Mouse (Mus musculus) liver, embryonic 12.5 days (tissue): ENCODE data around the gene Itgb1. TPM values are rescaled to one million over a fixed set of nuclear protein-coding genes. Genes with fewer than 3 reads are reported as not detected.

Experiments
- ATAC-seq: fragments of 200-750 bp; cut with Nextera tagmentation; 2 replicates; pipeline ENCODE4 v1.8.0; 2017; ENCODE audit warnings: moderate number of reproducible peaks, mild to moderate bottlenecking, moderate library complexity
- H3K27ac ChIP-seq: fragments of 300-500 bp; sonication (generic); 2 replicates; pipeline ENCODE4 v1.5.1; 2016; ENCODE audit warnings: mild to moderate bottlenecking
- H3K27me3 ChIP-seq: fragments of 300-500 bp; sonication (generic); replicated peaks from 2 replicates; pipeline ENCODE4 v1.6.1; 2016; ENCODE audit warnings: mild to moderate bottlenecking, moderate library complexity
- H3K36me3 ChIP-seq: fragments of 300-500 bp; sonication (generic); 2 replicates; pipeline ENCODE4 v1.6.1; 2016; ENCODE audit warnings: mild to moderate bottlenecking, moderate library complexity
- H3K4me1 ChIP-seq: fragments of 300-500 bp; sonication (generic); 2 replicates; pipeline ENCODE4 v1.6.1; 2016
- H3K4me2 ChIP-seq: fragments of 300-500 bp; sonication (generic); 2 replicates; pipeline ENCODE4 v1.6.1; 2016; ENCODE audit warnings: mild to moderate bottlenecking, moderate library complexity
- H3K4me3 ChIP-seq: fragments of 300-500 bp; sonication (generic); 2 replicates; pipeline ENCODE4 v1.5.1; 2016; ENCODE audit warnings: mild to moderate bottlenecking, moderate library complexity
- H3K9ac ChIP-seq: fragments of 300-500 bp; sonication (generic); 2 replicates; pipeline ENCODE4 v1.6.1; 2016; ENCODE audit warnings: mild to moderate bottlenecking, moderate library complexity
- H3K9me3 ChIP-seq: fragments of 300-500 bp; sonication (generic); replicated peaks from 2 replicates; pipeline ENCODE4 v1.6.1; 2016; ENCODE audit warnings: mild to moderate bottlenecking, moderate library complexity
- WGBS: fragments of 180-500 bp; shearing (Covaris S2); methylation state at CpG from one replicate; pipeline ENCODE4 v1.1.7; 2016; ENCODE audit not compliant: insufficient replicate concordance; 5-methylcytosine and 5-hydroxymethylcytosine counted together
- polyA plus RNA-seq: library from polyadenylated mRNA; unstranded; fragments of >200 nt; fragmentation: Nextera tagmentation; extraction: Ambion mirVana; gene quantifications from 2 replicates; pipeline ENCODE4 v1.2.1, GENCODE M21; 2016

Gene Itgb1
- polyA plus RNA-seq = 129 and 130 TPM in 2 replicates

DNA sequence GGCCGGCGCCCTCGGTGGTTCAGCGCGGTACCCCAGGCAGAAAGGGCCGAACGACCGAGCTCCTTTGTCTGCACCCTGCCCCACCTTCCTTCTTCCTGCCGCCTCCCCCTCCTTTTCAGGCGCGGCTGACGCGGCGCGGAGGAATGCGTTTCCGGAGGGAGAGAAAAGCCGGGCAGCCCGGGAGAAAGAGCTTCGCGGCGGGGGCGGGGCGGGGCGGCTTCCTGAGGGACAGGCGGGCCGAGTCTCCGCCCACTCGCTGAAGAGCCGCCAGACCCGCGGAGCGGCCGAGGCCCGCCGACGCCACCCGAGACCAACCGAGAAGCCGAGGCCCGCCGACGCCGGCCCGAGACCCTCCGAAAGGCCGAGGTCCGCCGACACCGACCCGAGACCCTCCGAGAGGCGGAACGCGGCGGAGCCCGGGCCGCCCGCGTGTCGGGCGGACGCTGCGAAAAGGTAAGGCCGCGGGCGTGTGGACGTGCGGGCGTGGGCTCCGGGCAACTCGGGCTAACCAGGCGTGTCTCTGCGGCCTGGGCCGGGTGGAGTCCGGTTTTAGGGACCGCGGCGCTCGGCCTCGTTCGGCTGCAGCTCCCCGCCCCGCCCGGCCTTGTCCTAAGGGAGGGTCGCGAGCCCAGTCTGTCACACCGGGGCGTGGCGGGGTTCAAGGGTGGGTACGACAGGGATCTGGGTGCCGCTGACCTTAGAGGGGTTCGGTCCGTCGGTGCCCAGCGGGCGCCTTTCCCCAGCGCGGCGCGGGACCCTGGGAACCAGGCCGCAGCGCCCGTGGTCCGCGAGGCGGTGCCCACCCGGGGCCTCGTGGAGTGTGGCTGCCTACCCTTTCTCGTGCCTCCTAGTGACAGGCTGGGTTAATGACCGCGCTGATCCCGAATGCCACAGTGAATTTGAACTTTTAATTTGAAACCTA is at the start of gene Itgb1:
Gene Itgb1 (plus strand): TSS at position 148 of the 922 bp plus-strand sequence.
- peak; percentile 86 for ATAC-seq
- H3K27ac ChIP-seq = peak within 1 kb of the TSS; percentile 97
- under 1% methylated on average over 96 of the region's 113 CpGs for WGBS
- peak within 1 kb of the TSS; percentile 95 for H3K9ac ChIP-seq
- H3K27me3 ChIP-seq = no peaks in the 10 kb centered on the region
- no peaks in the 10 kb centered on the region for H3K9me3 ChIP-seq
- H3K36me3 ChIP-seq = no peaks in the 10 kb centered on the region
- peaks cover 56% of the 10 kb centered on the region for H3K4me1 ChIP-seq
- peak within 1 kb of the TSS; percentile 86 for H3K4me2 ChIP-seq
- H3K4me3 ChIP-seq = peak within 1 kb of the TSS; percentile 85

GRCm38 (mm10) chr8:128643104-128643503 is 42.4 kb upstream of the Itgb1 start:
- WGBS = 47% methylated on average over 1 of the region's 1 CpGs
- H3K9me3 ChIP-seq = no peaks in the 10 kb centered on the region
- no peaks in the 10 kb centered on the region for H3K36me3 ChIP-seq
- H3K4me1 ChIP-seq = no peaks in the 10 kb centered on the region
- no peak overlapping the region for H3K4me3 ChIP-seq
- H3K4me2 ChIP-seq = no peak overlapping the region
- ATAC-seq = no peak
- H3K27me3 ChIP-seq = no peaks in the 10 kb centered on the region
- H3K9ac ChIP-seq = no peak overlapping the region
- no peak overlapping the region for H3K27ac ChIP-seq

GRCm38 (mm10) chr8:128645452-128645851 is 40.0 kb upstream of the Itgb1 start:
- Histone ChIP-seq H3K9ac (no peak overlapping the region), H3K27ac (no peak overlapping the region)
- ATAC-seq = no peak

DNA sequence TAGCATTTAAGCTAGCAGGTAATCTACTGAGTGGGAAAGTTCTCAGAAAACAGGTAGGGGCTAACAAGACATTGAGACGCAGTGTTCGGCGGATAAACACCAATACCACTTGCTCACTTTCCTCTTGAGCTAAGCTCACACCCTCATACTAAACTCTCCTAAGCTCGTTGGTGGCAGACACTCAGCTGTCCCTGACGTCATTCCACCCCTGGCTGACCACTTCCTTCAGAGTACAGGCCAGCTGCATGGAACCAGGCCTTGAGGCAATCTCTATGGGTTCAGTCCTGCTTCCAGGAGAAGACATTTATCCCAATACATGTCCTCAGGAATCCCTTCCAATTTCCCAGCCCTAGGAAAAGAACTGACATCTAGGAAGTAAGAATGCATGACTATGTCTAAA is 39.0 kb upstream of the Itgb1 start:
- Histone ChIP-seq H3K27ac (no peak overlapping the region), H3K9ac (no peak overlapping the region), H3K4me1 (no peaks in the 10 kb centered on the region), H3K27me3 (no peaks in the 10 kb centered on the region), H3K9me3 (no peaks in the 10 kb centered on the region), H3K4me2 (no peak overlapping the region), H3K36me3 (no peaks in the 10 kb centered on the region), H3K4me3 (no peak overlapping the region)
- no peak for ATAC-seq
- 65% methylated on average over 5 of the region's 5 CpGs for WGBS

More at GRCm38 (mm10) chr8:128645452-128645851, 40.0 kb upstream of the Itgb1 start:
- Histone ChIP-seq H3K9me3 (no peaks in the 10 kb centered on the region), H3K4me2 (no peak overlapping the region), H3K4me1 (no peaks in the 10 kb centered on the region), H3K4me3 (no peak overlapping the region), H3K27me3 (no peaks in the 10 kb centered on the region), H3K36me3 (no peaks in the 10 kb centered on the region)

- Histone ChIP-seq H3K27me3 (no peaks in the 10 kb centered on the region), H3K27ac (no peak overlapping the region), H3K4me1 (no peaks in the 10 kb centered on the region), H3K9me3 (no peaks in the 10 kb centered on the region), H3K36me3 (no peaks in the 10 kb centered on the region), H3K4me2 (no peak overlapping the region), H3K9ac (no peak overlapping the region), H3K4me3 (no peak overlapping the region)
- ATAC-seq = no peak
Measured at GRCm38 (mm10) chr8:128648071-128648470, 37.4 kb upstream of the Itgb1 start.

- no peak overlapping the region for H3K4me2 ChIP-seq
- 60% methylated on average over 2 of the region's 2 CpGs for WGBS
- no peaks in the 10 kb centered on the region for H3K36me3 ChIP-seq
- no peak for ATAC-seq
- H3K4me3 ChIP-seq = no peak overlapping the region
- H3K9me3 ChIP-seq = no peaks in the 10 kb centered on the region
- H3K27me3 ChIP-seq = no peaks in the 10 kb centered on the region
- peaks cover 20% of the 10 kb centered on the region for H3K4me1 ChIP-seq
- H3K27ac ChIP-seq = no peak overlapping the region
- H3K9ac ChIP-seq = no peak overlapping the region
Measured at GRCm38 (mm10) chr8:128650331-128650855, 35.1 kb upstream of the Itgb1 start.

GRCm38 (mm10) chr8:128652399-128653109 is 32.9 kb upstream of the Itgb1 start:
- ATAC-seq = no peak
- Histone ChIP-seq H3K36me3 (no peaks in the 10 kb centered on the region), H3K9ac (no peak overlapping the region), H3K4me3 (no peak overlapping the region), H3K27me3 (no peaks in the 10 kb centered on the region), H3K4me1 (peaks cover 26% of the 10 kb centered on the region), H3K4me2 (no peak overlapping the region), H3K27ac (no peak overlapping the region), H3K9me3 (no peaks in the 10 kb centered on the region)
- 36% methylated on average over 6 of the region's 6 CpGs for WGBS

GRCm38 (mm10) chr8:128653642-128654364 is 31.7 kb upstream of the Itgb1 start:
- H3K27me3 ChIP-seq = no peaks in the 10 kb centered on the region
- peaks cover 26% of the 10 kb centered on the region for H3K4me1 ChIP-seq
- no peaks in the 10 kb centered on the region for H3K36me3 ChIP-seq
- peak overlapping the region; percentile 69 for H3K4me2 ChIP-seq
- WGBS = 29% methylated on average over 5 of the region's 5 CpGs
- H3K4me3 ChIP-seq = peak overlapping the region; percentile 31; the same call in 1 of the 2 replicates
- no peak for ATAC-seq
- H3K9me3 ChIP-seq = no peaks in the 10 kb centered on the region
- H3K27ac ChIP-seq = peak overlapping the region; percentile 76
- peak overlapping the region; percentile 45; the same call in 1 of the 2 replicates for H3K9ac ChIP-seq

DNA sequence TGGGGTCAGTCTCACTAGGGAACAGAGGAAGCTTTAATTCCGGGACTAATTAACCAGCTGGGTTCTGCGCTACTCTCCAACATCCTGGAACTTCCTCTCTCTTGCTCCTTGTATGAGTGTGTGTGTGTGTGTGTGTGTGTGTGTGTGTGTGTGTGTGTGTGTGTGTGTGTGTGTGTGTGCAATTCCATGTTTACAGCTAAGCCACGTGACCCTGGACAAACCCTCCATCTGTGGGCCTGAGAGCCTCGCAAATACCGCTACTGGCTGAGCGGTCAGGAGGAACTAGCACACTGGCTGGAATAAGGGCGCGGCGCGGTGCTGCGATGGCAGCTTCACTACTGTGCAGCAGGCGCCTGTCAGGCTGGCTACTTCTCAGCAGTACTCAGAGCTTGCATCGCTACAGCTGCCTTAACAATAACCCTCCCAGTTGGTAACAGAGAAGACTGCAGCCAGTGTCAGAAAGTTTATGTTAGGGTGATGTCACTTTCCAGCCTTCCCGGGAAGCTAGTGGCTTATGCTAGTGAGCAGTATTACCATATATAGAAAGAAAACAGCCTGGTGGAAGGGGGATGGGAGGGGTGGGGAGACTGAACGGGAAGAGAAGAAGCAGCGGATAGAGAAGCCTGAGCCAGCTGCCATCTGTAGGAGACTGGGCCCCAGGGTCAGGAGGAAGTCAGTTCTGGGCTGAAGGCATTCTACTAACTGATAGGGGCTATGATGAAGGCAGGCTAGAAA is 30.9 kb upstream of the Itgb1 start:
- Histone ChIP-seq H3K4me3 (peak overlapping the region; percentile 31), H3K4me1 (peaks cover 26% of the 10 kb centered on the region), H3K9ac (peak overlapping the region; percentile 45), H3K9me3 (no peaks in the 10 kb centered on the region), H3K27me3 (no peaks in the 10 kb centered on the region), H3K36me3 (no peaks in the 10 kb centered on the region), H3K27ac (peak overlapping the region; percentile 76), H3K4me2 (peak overlapping the region; percentile 69)
- peak; percentile 88 for ATAC-seq
- 6% methylated on average over 15 of the region's 16 CpGs for WGBS

GRCm38 (mm10) chr8:128662144-128662543 is 23.3 kb upstream of the Itgb1 start:
- no peak overlapping the region for H3K9ac ChIP-seq
- no peak overlapping the region for H3K4me2 ChIP-seq
- no peaks in the 10 kb centered on the region for H3K4me1 ChIP-seq
- no peak for ATAC-seq
- no peak overlapping the region for H3K27ac ChIP-seq
- H3K27me3 ChIP-seq = peaks cover 3% of the 10 kb centered on the region; the same call in 1 of the 2 replicates
- H3K9me3 ChIP-seq = no peaks in the 10 kb centered on the region
- H3K36me3 ChIP-seq = no peaks in the 10 kb centered on the region
- 60% methylated on average over 3 of the region's 3 CpGs for WGBS
- no peak overlapping the region for H3K4me3 ChIP-seq

DNA sequence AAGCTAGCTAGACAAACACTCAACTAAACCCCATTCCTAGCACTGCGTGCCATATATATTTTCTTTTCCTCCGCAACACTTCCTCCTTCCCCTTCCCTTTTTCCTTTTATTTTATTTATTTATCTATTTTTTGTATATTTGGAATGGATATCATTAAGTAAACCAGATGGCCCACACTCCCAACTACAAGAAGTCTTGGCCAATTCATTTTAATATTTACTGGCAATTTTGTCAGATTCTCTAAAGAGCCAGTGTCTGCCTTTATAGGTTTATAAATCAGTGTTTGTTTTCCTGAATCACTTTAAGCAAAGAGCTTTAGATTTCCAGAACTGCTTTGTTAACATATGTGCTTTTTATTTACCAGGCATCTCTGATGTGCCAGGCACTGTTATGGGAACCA is 22.8 kb upstream of the Itgb1 start:
- Histone ChIP-seq H3K4me2 (no peak overlapping the region), H3K4me1 (no peaks in the 10 kb centered on the region), H3K9me3 (no peaks in the 10 kb centered on the region), H3K9ac (no peak overlapping the region), H3K36me3 (no peaks in the 10 kb centered on the region), H3K27me3 (peaks cover 3% of the 10 kb centered on the region; the same call in 1 of the 2 replicates), H3K27ac (no peak overlapping the region), H3K4me3 (no peak overlapping the region)
- no peak for ATAC-seq
- 87% methylated on average over 2 of the region's 2 CpGs for WGBS
